Mouse (Mus musculus) stomach, postnatal 0 days (tissue): ENCODE results near the gene Atf6b.

Experiments
- CTCF ChIP-seq: IDR thresholded peaks from 2 replicates; pipeline ENCODE4 v1.5.1; 2016; ENCODE audit warnings: antibody characterized with exemption, low read depth, mild to moderate bottlenecking, moderate library complexity
- EP300 ChIP-seq: optimal IDR thresholded peaks from 2 replicates; pipeline ENCODE3; 2016; ENCODE audit warnings: antibody characterized with exemption

DNA sequence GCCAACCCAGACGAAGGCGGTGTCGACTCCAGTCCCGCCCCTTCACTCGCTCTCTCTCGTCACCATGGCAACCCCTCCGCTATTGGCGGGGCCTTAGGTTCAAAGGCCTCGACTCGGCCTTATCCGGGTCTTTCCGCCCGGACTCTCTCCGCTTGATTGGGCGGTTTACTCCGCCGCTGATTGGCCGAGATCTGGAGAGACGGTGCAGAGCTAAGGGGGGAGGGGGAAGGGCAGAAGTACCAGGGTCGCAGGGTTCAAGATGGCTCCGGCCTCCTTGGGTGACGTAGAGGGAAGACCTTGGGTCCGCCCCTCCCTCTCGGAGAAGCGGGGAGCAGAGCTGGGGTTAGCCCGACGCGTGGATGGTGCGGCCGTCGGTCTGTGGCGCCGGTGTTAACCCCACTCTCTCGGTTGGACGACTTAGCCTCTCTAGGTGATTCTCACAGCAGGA, 42.9 kb upstream of the Atf6b start, which contains the start of gene Agpat1:
- TF ChIP-seq CTCF (no peak), EP300 (no peak)
